Mouse (Mus musculus): ENCODE measurements around the gene Myo1f. TPM values are rescaled to one million over a fixed set of nuclear protein-coding genes. Genes with fewer than 3 reads are reported as not detected.
"Not testable (repeated sequence)": the region's sequence is repeated elsewhere in the genome, so short reads cannot be mapped to it uniquely, and the experiment has no call there.

Gene Myo1f
- polyA plus RNA-seq, 1 experiment, result 1.5 TPM

- Histone ChIP-seq H3K4me3 (ENCODE audit: insufficient read depth, low read length) (no peak overlapping the region), H3K4me1 (ENCODE audit: control insufficient read depth, insufficient read depth, low read length) (no peaks in the 10 kb centered on the region), H3K27ac (ENCODE audit: insufficient read depth, low read length) (no peak overlapping the region)
- TF ChIP-seq POLR2A (IDR thresholded peaks at IDR 0.05; ENCODE audit: low read depth, low read length) (no peak), CTCF (IDR thresholded peaks at IDR 0.05; ENCODE audit: borderline replicate concordance, insufficient read depth, low read length) (no peak)
Observed at GRCm38 (mm10) chr17:33607273-33607672, 51.8 kb downstream of the Myo1f start.

DNA sequence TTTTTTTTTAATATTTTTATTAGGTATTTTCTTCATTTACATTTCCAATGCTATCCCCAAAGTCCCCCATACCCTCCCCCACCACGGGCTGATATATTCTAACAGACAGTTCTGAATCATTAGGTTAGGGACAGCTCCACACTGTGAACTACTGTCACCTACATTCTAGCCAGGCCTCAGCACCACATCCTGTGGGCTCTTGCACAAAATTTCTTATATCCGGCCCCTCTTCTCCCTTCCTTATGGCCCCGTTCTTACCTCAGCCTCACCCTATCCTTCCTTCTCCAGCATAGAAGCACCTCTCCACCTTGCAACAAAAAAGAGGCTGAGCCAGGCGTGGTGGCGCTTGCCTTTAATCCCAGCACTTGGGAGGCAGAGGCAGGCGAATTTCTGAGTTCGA lies 55.0 kb downstream of the Myo1f start:
- Histone ChIP-seq H3K4me3 (ENCODE audit: insufficient read depth, low read length) (no peak overlapping the region), H3K27ac (ENCODE audit: insufficient read depth, low read length) (no peak overlapping the region), H3K4me1 (ENCODE audit: control insufficient read depth, insufficient read depth, low read length) (no peaks in the 10 kb centered on the region)
- TF ChIP-seq CTCF (IDR thresholded peaks at IDR 0.05; ENCODE audit: borderline replicate concordance, insufficient read depth, low read length), result no peak
- no peak for TF ChIP-seq POLR2A (IDR thresholded peaks at IDR 0.05; ENCODE audit: low read depth, low read length)

GRCm38 (mm10) chr17:33613726-33614125 lies 58.2 kb downstream of the Myo1f start:
- H3K4me3 ChIP-seq (ENCODE audit: insufficient read depth, low read length); H3K27ac ChIP-seq (ENCODE audit: insufficient read depth, low read length); H3K4me1 ChIP-seq (ENCODE audit: control insufficient read depth, insufficient read depth, low read length): not testable (repeated sequence)

DNA sequence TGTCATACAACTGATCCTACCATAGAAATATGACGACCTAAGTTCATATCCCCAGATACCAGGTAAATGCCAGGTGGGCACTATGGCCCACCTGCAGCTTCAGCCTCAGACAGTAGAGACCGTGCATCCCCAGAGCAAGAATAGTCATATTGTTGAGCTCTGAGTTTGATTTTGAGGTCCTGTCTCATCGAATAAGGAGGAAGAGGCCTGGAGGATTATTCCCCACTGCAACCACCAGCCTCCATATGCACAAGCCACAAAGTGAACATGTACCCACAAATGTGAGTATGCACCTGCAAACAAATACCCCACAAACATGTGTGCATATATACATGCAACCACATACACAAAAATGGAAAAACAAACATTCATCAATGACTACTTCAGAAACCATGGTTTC lies 71.8 kb downstream of the Myo1f start:
- no peak for TF ChIP-seq CTCF (IDR thresholded peaks at IDR 0.05; ENCODE audit: borderline replicate concordance, insufficient read depth, low read length)
- TF ChIP-seq POLR2A (IDR thresholded peaks at IDR 0.05; ENCODE audit: low read depth, low read length), result no peak
- Histone ChIP-seq H3K4me3 (ENCODE audit: insufficient read depth, low read length) (no peak overlapping the region), H3K27ac (ENCODE audit: insufficient read depth, low read length) (no peak overlapping the region), H3K4me1 (ENCODE audit: control insufficient read depth, insufficient read depth, low read length) (no peaks in the 10 kb centered on the region)

DNA sequence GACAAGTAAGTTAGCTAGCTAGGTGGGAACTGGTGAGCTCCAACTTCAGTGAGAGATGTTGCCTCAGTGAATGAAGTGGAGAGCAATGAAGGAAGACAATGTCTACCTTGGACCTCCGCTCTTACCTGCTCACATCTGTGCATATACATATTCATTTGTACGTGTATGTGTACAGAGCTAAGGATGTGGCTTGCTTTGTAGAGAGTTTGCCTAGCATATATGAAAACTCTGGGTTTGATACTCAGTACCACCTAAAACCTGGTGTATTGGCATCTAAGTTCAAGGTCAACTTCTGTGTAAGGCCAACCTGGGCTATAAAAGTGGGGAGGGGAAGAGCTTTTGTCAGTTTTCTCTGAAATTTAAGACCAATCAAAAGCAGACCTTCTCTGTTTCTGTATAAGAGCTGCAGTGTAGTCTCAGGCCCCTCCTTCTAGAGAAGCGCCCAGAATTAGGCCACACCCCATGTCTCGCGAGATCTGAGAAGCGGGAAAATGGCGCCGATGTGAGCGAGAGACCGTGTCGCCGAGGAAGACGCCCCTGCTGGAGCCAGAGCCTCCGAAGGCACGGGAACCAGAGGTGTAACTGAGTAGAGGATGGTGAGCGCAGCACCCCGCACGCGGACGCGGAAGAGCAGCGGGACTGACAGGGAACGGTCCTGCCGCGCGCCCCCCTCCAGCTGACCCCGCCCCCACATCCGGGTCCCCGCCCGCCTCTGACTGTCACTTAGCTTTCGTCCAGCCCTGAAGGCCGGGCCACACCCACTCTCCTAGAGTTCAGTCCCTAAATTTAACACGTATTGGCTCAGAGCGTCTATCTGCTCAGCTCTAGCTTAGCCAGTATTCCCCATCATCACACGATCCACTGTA lies 73.3 kb downstream of the Myo1f start, which contains the start of gene Zfp414:
Zfp414 (plus strand) TSS at position 470 of the 866 bp plus-strand sequence.
- Histone ChIP-seq H3K4me3 (ENCODE audit: insufficient read depth, low read length) (peak within 1 kb of the TSS; percentile 44), H3K4me1 (ENCODE audit: control insufficient read depth, insufficient read depth, low read length) (no peaks in the 10 kb centered on the region)

GRCm38 (mm10) chr17:33629487-33630125 lies 74.1 kb downstream of the Myo1f start:
- TF ChIP-seq POLR2A (IDR thresholded peaks at IDR 0.05; ENCODE audit: low read depth, low read length) (no peak; the same call in 1 of the 2 replicates), CTCF (IDR thresholded peaks at IDR 0.05; ENCODE audit: borderline replicate concordance, insufficient read depth, low read length) (no peak)
- Histone ChIP-seq H3K4me1 (ENCODE audit: control insufficient read depth, insufficient read depth, low read length) (no peaks in the 10 kb centered on the region), H3K27ac (ENCODE audit: insufficient read depth, low read length) (peak overlapping the region; percentile 72), H3K4me3 (ENCODE audit: insufficient read depth, low read length) (peak overlapping the region; percentile 40)

More for the DNA sequence above, 73.3 kb downstream of the Myo1f start, which contains the start of gene Zfp414:
- peak within 1 kb of the TSS; percentile 87 for H3K27ac ChIP-seq (ENCODE audit: insufficient read depth, low read length)
- TF ChIP-seq CTCF (IDR thresholded peaks at IDR 0.05; ENCODE audit: borderline replicate concordance, insufficient read depth, low read length) (no peak), POLR2A (IDR thresholded peaks at IDR 0.05; ENCODE audit: low read depth, low read length) (peak; percentile 77)

- Histone ChIP-seq H3K4me1 (ENCODE audit: control insufficient read depth, insufficient read depth, low read length) (no peaks in the 10 kb centered on the region), H3K27ac (ENCODE audit: insufficient read depth, low read length) (peak overlapping the region; percentile 9; the same call in 1 of the 2 replicates), H3K4me3 (ENCODE audit: insufficient read depth, low read length) (no peak overlapping the region)
- TF ChIP-seq CTCF (IDR thresholded peaks at IDR 0.05; ENCODE audit: borderline replicate concordance, insufficient read depth, low read length), result no peak
- TF ChIP-seq POLR2A (IDR thresholded peaks at IDR 0.05; ENCODE audit: low read depth, low read length), result no peak
Observed at GRCm38 (mm10) chr17:33630171-33630895, 74.8 kb downstream of the Myo1f start.

GRCm38 (mm10) chr17:33631236-33631635 lies 75.7 kb downstream of the Myo1f start:
- TF ChIP-seq CTCF (IDR thresholded peaks at IDR 0.05; ENCODE audit: borderline replicate concordance, insufficient read depth, low read length), result no peak
- TF ChIP-seq POLR2A (IDR thresholded peaks at IDR 0.05; ENCODE audit: low read depth, low read length), result no peak

GRCm38 (mm10) chr17:33631796-33632195 lies 76.3 kb downstream of the Myo1f start:
- Histone ChIP-seq H3K27ac (ENCODE audit: insufficient read depth, low read length) (no peak overlapping the region), H3K4me1 (ENCODE audit: control insufficient read depth, insufficient read depth, low read length) (no peaks in the 10 kb centered on the region), H3K4me3 (ENCODE audit: insufficient read depth, low read length) (no peak overlapping the region)
- TF ChIP-seq POLR2A (IDR thresholded peaks at IDR 0.05; ENCODE audit: low read depth, low read length) (no peak), CTCF (IDR thresholded peaks at IDR 0.05; ENCODE audit: borderline replicate concordance, insufficient read depth, low read length) (no peak)

More at GRCm38 (mm10) chr17:33631236-33631635, 75.7 kb downstream of the Myo1f start:
- H3K4me1 ChIP-seq (ENCODE audit: control insufficient read depth, insufficient read depth, low read length), result no peaks in the 10 kb centered on the region
- no peak overlapping the region for H3K4me3 ChIP-seq (ENCODE audit: insufficient read depth, low read length)
- H3K27ac ChIP-seq (ENCODE audit: insufficient read depth, low read length), result no peak overlapping the region
